Mouse (Mus musculus) liver, adult 2 months (tissue): Measurements from ENCODE around the gene Rtp4.

Source experiments
- CTCF ChIP-seq: fragments of 200-500 bp; IDR thresholded peaks from 2 replicates; pipeline ENCODE4 v1.5.1; 2011; ENCODE audit warnings: low read depth, low read length, control low read depth
- POLR2A ChIP-seq: fragments of 200-500 bp; IDR thresholded peaks from 2 replicates; pipeline ENCODE4 v1.6.1; 2011; ENCODE audit warnings: low read length, control low read depth; ENCODE audit not compliant: insufficient read depth; ENCODE audit errors: extremely low read depth

- TF ChIP-seq CTCF, result no peak
- no peak for TF ChIP-seq POLR2A
Measured at GRCm38 (mm10) chr16:23500558-23500957, 19.5 kb upstream of the Rtp4 start.
